Mouse (Mus musculus) frontal cortex, postnatal 14 days (tissue): ENCODE results near the gene Tmem210.

Experiments used
- DNase-seq, 2 experiments: peaks; one replicate each; pipeline ENCODE4 v3.0.0; 2022; ENCODE audit warnings: low spot score in 2 of 2

The Tmem210 gene

DNA sequence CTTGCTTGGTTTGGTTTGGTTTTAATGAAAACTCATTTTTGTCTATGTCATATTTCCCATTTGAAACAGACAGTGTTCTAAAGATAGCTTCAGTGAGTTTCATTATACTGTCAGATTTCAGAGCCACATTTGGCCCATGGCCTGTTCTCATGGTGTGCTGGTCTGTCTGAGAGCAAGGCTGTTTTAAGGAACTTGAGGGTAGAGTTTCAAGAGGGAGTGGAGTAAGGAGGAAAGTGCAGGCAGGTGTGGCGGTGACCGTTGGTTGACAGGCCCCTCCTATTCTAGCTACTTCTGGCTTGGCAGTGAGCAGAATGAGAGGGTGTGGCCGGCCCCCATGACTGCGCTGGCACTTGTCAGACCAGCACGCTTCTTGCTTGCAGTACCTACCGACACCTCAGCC is 50.4 kb downstream of the Tmem210 start:
- no peak for DNase-seq
